Mouse (Mus musculus): ENCODE measurements around the gene Magi3. TPM values are rescaled to one million over a fixed set of nuclear protein-coding genes. Genes with fewer than 3 reads are reported as not detected.

Gene Magi3
- polyA plus RNA-seq, 1 experiment = 0.92 TPM

DNA sequence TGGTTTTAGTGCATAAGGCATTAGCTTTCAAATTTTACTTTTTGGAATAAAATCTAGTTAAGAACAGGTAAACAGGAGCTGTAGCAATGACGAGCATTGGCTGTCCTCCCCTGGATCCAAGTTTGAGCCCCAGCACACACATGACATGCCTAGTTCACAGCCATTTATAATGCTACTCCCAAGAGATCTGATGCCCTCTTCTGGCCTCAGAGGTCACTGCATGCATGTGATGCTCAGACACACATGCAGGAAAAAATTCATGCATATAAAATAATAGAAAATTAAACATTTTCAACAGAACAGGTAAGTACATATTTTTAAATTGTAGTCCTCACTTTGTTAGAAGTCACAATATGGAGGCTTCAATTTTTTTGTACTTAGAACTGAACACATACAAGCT, 115.2 kb downstream of the Magi3 start:
- no peak overlapping the region for H3K27ac ChIP-seq (ENCODE audit: insufficient read depth, low read length)
- peak; percentile 12 to 66 for DNase-seq (ENCODE audit: low read depth in 1 of 2, low spot score in 2 of 2)
- TF ChIP-seq CTCF (IDR thresholded peaks at IDR 0.05; ENCODE audit: extremely low read depth, insufficient read depth, insufficient read length, insufficient replicate concordance) (peak; percentile 34; the same call in 1 of the 2 replicates), POLR2A (IDR thresholded peaks at IDR 0.05; ENCODE audit: low read depth, low read length) (no peak)
- no peaks in the 10 kb centered on the region for H3K27me3 ChIP-seq (ENCODE audit: control insufficient read depth, insufficient read depth, low read length)
- H3K4me3 ChIP-seq (ENCODE audit: extremely low read depth, insufficient read depth, insufficient read length) = no peak overlapping the region
- 62% methylated on average over 1 of the region's 1 CpGs for WGBS
- no peaks in the 10 kb centered on the region for H3K36me3 ChIP-seq (ENCODE audit: control insufficient read depth, insufficient read depth, low read length)
- H3K4me1 ChIP-seq (ENCODE audit: control insufficient read depth, insufficient read depth, insufficient read length) = no peaks in the 10 kb centered on the region

DNA sequence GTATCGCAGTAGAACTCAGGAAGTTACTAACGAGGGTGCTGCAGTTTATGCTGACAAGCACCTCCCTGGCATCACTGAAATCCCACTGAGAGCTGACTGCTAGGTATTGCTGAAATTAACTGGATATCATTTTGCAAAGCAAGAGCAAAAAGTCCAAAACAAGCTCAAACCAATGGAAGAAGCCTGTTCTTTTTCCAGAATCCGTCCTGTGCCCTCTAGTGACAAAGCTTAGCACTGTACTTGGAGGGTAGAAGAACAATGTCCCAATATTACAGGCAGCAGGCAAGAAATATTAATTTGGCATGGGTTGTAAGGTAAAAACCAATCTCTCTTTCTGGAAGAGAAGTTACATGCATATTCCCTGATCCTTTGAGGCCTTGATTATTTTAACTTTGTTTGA, 118.5 kb downstream of the Magi3 start:
- no peaks in the 10 kb centered on the region for H3K36me3 ChIP-seq (ENCODE audit: control insufficient read depth, insufficient read depth, low read length)
- H3K27me3 ChIP-seq (ENCODE audit: control insufficient read depth, insufficient read depth, low read length) = no peaks in the 10 kb centered on the region
- H3K4me1 ChIP-seq (ENCODE audit: control insufficient read depth, insufficient read depth, insufficient read length) = no peaks in the 10 kb centered on the region
- H3K27ac ChIP-seq (ENCODE audit: insufficient read depth, low read length) = no peak overlapping the region
- 82% methylated on average over 3 of the region's 3 CpGs for WGBS
- no peak for TF ChIP-seq CTCF (IDR thresholded peaks at IDR 0.05; ENCODE audit: extremely low read depth, insufficient read depth, insufficient read length, insufficient replicate concordance)
- TF ChIP-seq POLR2A (IDR thresholded peaks at IDR 0.05; ENCODE audit: low read depth, low read length) = no peak
- no peak overlapping the region for H3K4me3 ChIP-seq (ENCODE audit: extremely low read depth, insufficient read depth, insufficient read length)
- no peak for DNase-seq (ENCODE audit: low read depth in 1 of 2, low spot score in 2 of 2)

DNA sequence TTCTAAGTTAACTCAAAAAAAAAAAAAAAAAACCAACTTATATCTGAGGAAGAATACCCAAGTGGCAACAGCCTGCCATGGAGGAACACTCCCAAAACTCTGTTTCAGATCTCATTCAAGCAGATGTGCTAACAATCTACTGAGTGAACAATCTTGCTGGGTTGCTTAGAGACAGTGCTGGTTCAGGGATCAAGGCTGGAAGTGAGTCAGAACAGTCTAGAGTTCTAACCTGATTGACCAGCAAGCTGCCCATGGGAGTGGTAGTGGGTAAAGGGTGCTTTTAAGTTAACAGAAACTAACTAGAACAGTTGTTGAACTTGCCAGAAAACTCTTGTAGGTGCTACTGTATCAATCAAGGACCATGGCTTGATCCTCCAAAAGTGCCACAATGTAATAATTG, 118.9 kb downstream of the Magi3 start:
- Histone ChIP-seq H3K27me3 (ENCODE audit: control insufficient read depth, insufficient read depth, low read length) (no peaks in the 10 kb centered on the region), H3K4me3 (ENCODE audit: extremely low read depth, insufficient read depth, insufficient read length) (no peak overlapping the region), H3K4me1 (ENCODE audit: control insufficient read depth, insufficient read depth, insufficient read length) (no peaks in the 10 kb centered on the region), H3K36me3 (ENCODE audit: control insufficient read depth, insufficient read depth, low read length) (no peaks in the 10 kb centered on the region), H3K27ac (ENCODE audit: insufficient read depth, low read length) (no peak overlapping the region)
- DNase-seq (ENCODE audit: low read depth in 1 of 2, low spot score in 2 of 2) = no peak
- TF ChIP-seq CTCF (IDR thresholded peaks at IDR 0.05; ENCODE audit: extremely low read depth, insufficient read depth, insufficient read length, insufficient replicate concordance) (no peak), POLR2A (IDR thresholded peaks at IDR 0.05; ENCODE audit: low read depth, low read length) (no peak)

DNA sequence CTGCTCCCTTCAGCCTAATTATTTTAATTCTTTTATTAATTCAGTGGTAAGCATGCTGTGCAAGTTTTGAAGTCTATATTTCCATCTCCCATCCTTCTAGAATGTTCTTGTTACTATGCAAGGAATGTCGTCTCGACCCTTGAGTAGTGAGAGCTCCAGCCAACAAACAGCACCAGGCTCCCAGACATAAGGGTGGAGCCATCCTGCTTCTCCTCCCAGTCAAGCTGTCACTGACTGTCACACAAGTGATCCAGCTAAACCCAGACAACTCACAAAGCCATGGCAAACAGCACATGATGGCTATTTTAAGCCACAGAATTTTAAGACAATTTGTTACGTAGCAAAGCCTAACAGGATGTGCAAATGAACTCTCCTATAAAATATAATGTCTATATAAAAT, 124.2 kb downstream of the Magi3 start:
- DNase-seq (ENCODE audit: low read depth in 1 of 2, low spot score in 2 of 2) = no peak
- no peaks in the 10 kb centered on the region for H3K27me3 ChIP-seq (ENCODE audit: control insufficient read depth, insufficient read depth, low read length)
- no peak overlapping the region for H3K27ac ChIP-seq (ENCODE audit: insufficient read depth, low read length)
- H3K36me3 ChIP-seq (ENCODE audit: control insufficient read depth, insufficient read depth, low read length) = no peaks in the 10 kb centered on the region
- WGBS = 84% methylated on average over 3 of the region's 3 CpGs
- H3K4me1 ChIP-seq (ENCODE audit: control insufficient read depth, insufficient read depth, insufficient read length) = no peaks in the 10 kb centered on the region
- no peak overlapping the region for H3K4me3 ChIP-seq (ENCODE audit: extremely low read depth, insufficient read depth, insufficient read length)
- TF ChIP-seq CTCF (IDR thresholded peaks at IDR 0.05; ENCODE audit: extremely low read depth, insufficient read depth, insufficient read length, insufficient replicate concordance) (no peak), POLR2A (IDR thresholded peaks at IDR 0.05; ENCODE audit: low read depth, low read length) (no peak)

DNA sequence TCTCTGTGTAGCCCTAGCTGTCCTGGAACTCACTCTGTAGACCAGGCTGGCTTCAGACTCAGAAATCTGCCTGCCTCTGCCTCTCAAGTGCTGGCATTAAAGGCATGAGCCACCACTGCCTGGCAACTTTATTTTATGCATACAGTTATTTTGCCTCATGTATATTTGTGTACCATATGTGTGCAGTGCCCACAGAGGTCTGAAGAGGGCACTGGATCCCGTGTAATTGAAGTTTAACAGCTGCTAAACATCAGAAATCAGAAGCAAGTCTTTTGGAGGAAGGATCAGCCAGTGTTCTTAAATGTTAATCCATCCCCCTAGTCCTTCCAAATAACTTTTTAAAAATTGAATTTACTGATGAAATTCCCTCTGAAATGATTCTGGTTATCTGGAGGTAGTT, 125.5 kb downstream of the Magi3 start:
- Histone ChIP-seq H3K27ac (ENCODE audit: insufficient read depth, low read length) (no peak overlapping the region), H3K4me3 (ENCODE audit: extremely low read depth, insufficient read depth, insufficient read length) (no peak overlapping the region), H3K27me3 (ENCODE audit: control insufficient read depth, insufficient read depth, low read length) (no peaks in the 10 kb centered on the region), H3K36me3 (ENCODE audit: control insufficient read depth, insufficient read depth, low read length) (no peaks in the 10 kb centered on the region), H3K4me1 (ENCODE audit: control insufficient read depth, insufficient read depth, insufficient read length) (no peaks in the 10 kb centered on the region)
- TF ChIP-seq CTCF (IDR thresholded peaks at IDR 0.05; ENCODE audit: extremely low read depth, insufficient read depth, insufficient read length, insufficient replicate concordance) (no peak), POLR2A (IDR thresholded peaks at IDR 0.05; ENCODE audit: low read depth, low read length) (no peak)
- no peak for DNase-seq (ENCODE audit: low read depth in 1 of 2, low spot score in 2 of 2)
- WGBS = 82% methylated on average over 1 of the region's 1 CpGs

DNA sequence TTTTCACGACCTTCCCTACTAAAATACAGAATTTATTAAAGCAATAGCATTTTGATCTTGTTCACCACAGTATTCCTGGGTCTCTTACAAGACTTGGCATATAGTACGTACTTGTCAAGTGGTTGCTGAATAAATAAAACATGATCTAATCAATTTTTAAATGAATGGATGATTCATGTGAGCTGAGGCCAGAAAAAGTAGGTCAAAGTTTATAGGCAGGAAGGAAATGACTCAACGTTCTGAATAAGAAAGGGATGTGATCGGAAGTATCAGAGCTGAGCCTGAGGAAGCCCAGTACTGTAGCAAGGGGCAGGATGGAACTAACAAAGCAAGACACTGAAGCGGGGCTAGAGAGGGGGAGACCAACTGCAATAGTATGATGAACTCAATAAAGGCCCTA, 127.4 kb downstream of the Magi3 start:
- Histone ChIP-seq H3K4me3 (ENCODE audit: extremely low read depth, insufficient read depth, insufficient read length) (no peak overlapping the region), H3K27me3 (ENCODE audit: control insufficient read depth, insufficient read depth, low read length) (no peaks in the 10 kb centered on the region), H3K27ac (ENCODE audit: insufficient read depth, low read length) (no peak overlapping the region), H3K36me3 (ENCODE audit: control insufficient read depth, insufficient read depth, low read length) (no peaks in the 10 kb centered on the region), H3K4me1 (ENCODE audit: control insufficient read depth, insufficient read depth, insufficient read length) (no peaks in the 10 kb centered on the region)
- no peak for DNase-seq (ENCODE audit: low read depth in 1 of 2, low spot score in 2 of 2)
- 74% methylated on average over 5 of the region's 5 CpGs for WGBS
- TF ChIP-seq POLR2A (IDR thresholded peaks at IDR 0.05; ENCODE audit: low read depth, low read length) = no peak
- TF ChIP-seq CTCF (IDR thresholded peaks at IDR 0.05; ENCODE audit: extremely low read depth, insufficient read depth, insufficient read length, insufficient replicate concordance) = no peak

DNA sequence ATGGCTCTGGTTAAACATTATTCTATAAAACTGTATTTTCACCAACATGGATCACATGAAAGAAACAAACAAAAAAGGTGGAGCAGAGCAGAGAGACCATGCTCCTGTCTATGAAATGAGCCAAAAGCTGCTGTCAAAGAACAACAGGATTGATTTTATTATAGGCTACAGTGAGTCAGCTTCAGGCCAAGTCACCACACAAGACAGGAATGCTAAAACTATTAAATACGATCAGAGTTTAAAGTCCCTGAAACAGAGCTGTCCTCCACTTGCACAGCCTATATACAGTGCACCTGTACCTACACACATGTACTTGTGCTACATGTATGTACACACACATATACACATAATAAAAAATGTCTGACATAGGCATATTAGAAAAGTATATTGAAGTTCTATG, 138.1 kb downstream of the Magi3 start:
- H3K36me3 ChIP-seq (ENCODE audit: control insufficient read depth, insufficient read depth, low read length) = no peaks in the 10 kb centered on the region
- H3K4me1 ChIP-seq (ENCODE audit: control insufficient read depth, insufficient read depth, insufficient read length) = no peaks in the 10 kb centered on the region
- no peak overlapping the region for H3K4me3 ChIP-seq (ENCODE audit: extremely low read depth, insufficient read depth, insufficient read length)
- DNase-seq (ENCODE audit: low read depth in 1 of 2, low spot score in 2 of 2) = no peak
- no peaks in the 10 kb centered on the region for H3K27me3 ChIP-seq (ENCODE audit: control insufficient read depth, insufficient read depth, low read length)
- no peak overlapping the region for H3K27ac ChIP-seq (ENCODE audit: insufficient read depth, low read length)
- TF ChIP-seq POLR2A (IDR thresholded peaks at IDR 0.05; ENCODE audit: low read depth, low read length) = no peak
- TF ChIP-seq CTCF (IDR thresholded peaks at IDR 0.05; ENCODE audit: extremely low read depth, insufficient read depth, insufficient read length, insufficient replicate concordance) = no peak
- 93% methylated on average over 1 of the region's 1 CpGs for WGBS
